Mouse (Mus musculus): ENCODE data around the gene Gm11236. TPM values are rescaled to one million over a fixed set of nuclear protein-coding genes. Genes with fewer than 3 reads are reported as not detected.

Gm11236 gene
- polyA plus RNA-seq (2012) = not detected in 2 replicates

DNA sequence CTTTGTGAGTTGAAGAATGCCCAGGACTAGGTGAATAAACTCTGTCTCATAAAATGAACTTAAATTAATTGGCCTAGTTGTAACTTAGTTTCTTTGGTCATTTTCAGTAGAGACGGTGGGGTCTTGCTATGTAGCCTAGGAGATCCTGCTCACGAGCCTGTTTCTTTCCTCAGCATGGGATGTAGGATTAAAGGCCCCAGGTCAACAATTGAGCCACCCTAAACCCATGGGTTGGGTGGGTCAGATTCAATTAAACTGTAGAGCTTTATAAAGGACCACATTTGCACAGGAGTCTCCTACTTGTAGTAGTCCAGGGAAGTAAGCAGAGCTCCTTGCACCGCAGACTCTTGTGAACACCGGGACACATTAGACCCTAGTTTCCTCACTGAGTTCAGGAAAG, at the start of gene Gm11236:
Gene Gm11236, plus strand, starts transcription at position 301 of the 400 bp plus-strand sequence.

GRCm38 (mm10) chr4:73607581-73607980, 30.3 kb upstream of the Gm11236 start, which contains the start of gene Gm11238:
Gm11238 (plus strand) TSS chr4:73607881.

DNA sequence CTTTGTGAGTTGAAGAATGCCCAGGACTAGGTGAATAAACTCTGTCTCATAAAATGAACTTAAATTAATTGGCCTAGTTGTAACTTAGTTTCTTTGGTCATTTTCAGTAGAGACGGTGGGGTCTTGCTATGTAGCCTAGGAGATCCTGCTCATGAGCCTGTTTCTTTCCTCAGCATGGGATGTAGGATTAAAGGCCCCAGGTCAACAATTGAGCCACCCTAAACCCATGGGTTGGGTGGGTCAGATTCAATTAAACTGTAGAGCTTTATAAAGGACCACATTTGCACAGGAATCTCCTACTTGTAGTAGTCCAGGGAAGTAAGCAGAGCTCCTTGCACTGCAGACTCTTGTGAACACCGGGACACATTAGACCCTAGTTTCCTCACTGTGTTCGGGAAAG, 15.2 kb upstream of the Gm11236 start, which contains the start of gene Gm11237:
Gene Gm11237, plus strand, starts transcription at position 301 of the 400 bp plus-strand sequence.

DNA sequence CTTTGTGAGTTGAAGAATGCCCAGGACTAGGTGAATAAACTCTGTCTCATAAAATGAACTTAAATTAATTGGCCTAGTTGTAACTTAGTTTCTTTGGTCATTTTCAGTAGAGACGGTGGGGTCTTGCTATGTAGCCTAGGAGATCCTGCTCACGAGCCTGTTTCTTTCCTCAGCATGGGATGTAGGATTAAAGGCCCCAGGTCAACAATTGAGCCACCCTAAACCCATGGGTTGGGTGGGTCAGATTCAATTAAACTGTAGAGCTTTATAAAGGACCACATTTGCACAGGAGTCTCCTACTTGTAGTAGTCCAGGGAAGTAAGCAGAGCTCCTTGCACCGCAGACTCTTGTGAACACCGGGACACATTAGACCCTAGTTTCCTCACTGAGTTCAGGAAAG, 30.1 kb downstream of the Gm11236 start, which contains the start of gene Gm11239:
Gene Gm11239, plus strand, starts transcription at position 301 of the 400 bp plus-strand sequence.

GRCm38 (mm10) chr4:73683216-73683615, 45.3 kb downstream of the Gm11236 start, which contains the start of gene Gm428:
Gm428 (plus strand) TSS chr4:73683516.

Other genes with a start within 250 kb of the Gm11236 start
- not detected in 2 replicates for gene Gm11487, start 233.0 kb upstream of the Gm11236 start, polyA plus RNA-seq (2012)
- not detected in 2 replicates for gene Gm11238, start 30.2 kb upstream of the Gm11236 start, polyA plus RNA-seq (2012)
- not detected in 2 replicates for gene Gm11237, start 15.1 kb upstream of the Gm11236 start, polyA plus RNA-seq (2012)
- not detected in 2 replicates for gene Gm11239, start 30.2 kb downstream of the Gm11236 start, polyA plus RNA-seq (2012)
- not detected in 2 replicates for gene Gm428, start 45.4 kb downstream of the Gm11236 start, polyA plus RNA-seq (2012)
- not detected in 2 replicates for gene Rasef, start 152.9 kb downstream of the Gm11236 start, polyA plus RNA-seq (2012)
- not detected in 2 replicates for gene Gm11758, start 238.1 kb downstream of the Gm11236 start, polyA plus RNA-seq (2012)

Measured in megakaryocyte-erythroid progenitor cell, adult 5 weeks (primary cell).